Mouse (Mus musculus): Measurements from ENCODE around the gene Trex1. TPM values are rescaled to one million over a fixed set of nuclear protein-coding genes. Genes with fewer than 3 reads are reported as not detected.

Gene Trex1
- polyA plus RNA-seq, 1 experiment from 2014 or later: 14.5 TPM

GRCm38 (mm10) chr9:109082124-109082800, 22.7 kb upstream of the Trex1 start, which contains the start of the genes Ccdc51 and Tma7:
Gene Ccdc51, plus strand, starts transcription at chr9:109082493.
Gene Tma7, minus strand, starts transcription at chr9:109082587.
- Histone ChIP-seq H3K4me1 (replicated peaks) (peaks cover 28% of the 10 kb centered on the region), H3K36me3 (peaks cover 27% of the 10 kb centered on the region), H3K27me3 (no peaks in the 10 kb centered on the region), H3K27ac (peak within 1 kb of the TSS; percentile 67), H3K4me2 (replicated peaks) (peak within 1 kb of the TSS; percentile 98), H3K4me3 (replicated peaks) (peak within 1 kb of the TSS; percentile 82), H3K9me3 (no peaks in the 10 kb centered on the region), H3K9ac (replicated peaks) (peak within 1 kb of the TSS; percentile 88)
- ATAC-seq: peak; percentile 98
- WGBS: under 1% methylated on average over 37 of the region's 37 CpGs

GRCm38 (mm10) chr9:109081749-109082123, 22.2 kb upstream of the Trex1 start:
- Histone ChIP-seq H3K4me1 (replicated peaks) (peaks cover 28% of the 10 kb centered on the region), H3K4me3 (replicated peaks) (peak overlapping the region; percentile 82), H3K27ac (peak overlapping the region; percentile 67; the same call in 1 of the 2 replicates), H3K9me3 (no peaks in the 10 kb centered on the region), H3K4me2 (replicated peaks) (peak overlapping the region; percentile 98), H3K9ac (replicated peaks) (peak overlapping the region; percentile 88), H3K27me3 (no peaks in the 10 kb centered on the region), H3K36me3 (peaks cover 27% of the 10 kb centered on the region)
- WGBS: 6% methylated on average over 11 of the region's 11 CpGs
- ATAC-seq: peak; percentile 32

- Histone ChIP-seq H3K27me3 (no peaks in the 10 kb centered on the region), H3K9me3 (no peaks in the 10 kb centered on the region), H3K36me3 (peaks cover 27% of the 10 kb centered on the region), H3K4me2 (replicated peaks) (peak overlapping the region; percentile 98; the same call in 1 of the 2 replicates), H3K4me1 (replicated peaks) (peaks cover 28% of the 10 kb centered on the region), H3K4me3 (replicated peaks) (no peak overlapping the region), H3K9ac (replicated peaks) (no peak overlapping the region), H3K27ac (no peak overlapping the region)
- WGBS: 96% methylated on average over 3 of the region's 3 CpGs
- ATAC-seq: no peak
These were observed 21.0 kb upstream of the Trex1 start for GRCm38 (mm10) chr9:109080516-109080915.

- peak within 1 kb of the TSS; percentile 92 for H3K9ac ChIP-seq (replicated peaks)
- H3K27me3 ChIP-seq: no peaks in the 10 kb centered on the region
- H3K27ac ChIP-seq: peak within 1 kb of the TSS; percentile 75
- ATAC-seq: peak; percentile 100
- H3K4me2 ChIP-seq (replicated peaks): peak within 1 kb of the TSS; percentile 74
- peaks cover 25% of the 10 kb centered on the region for H3K4me1 ChIP-seq (replicated peaks)
- peaks cover 33% of the 10 kb centered on the region for H3K36me3 ChIP-seq
- no peaks in the 10 kb centered on the region for H3K9me3 ChIP-seq
- 0% methylated on average over 57 of the region's 57 CpGs for WGBS
- peak within 1 kb of the TSS; percentile 92 for H3K4me3 ChIP-seq (replicated peaks)
These were observed 14.4 kb upstream of the Trex1 start, which contains the start of gene Atrip for GRCm38 (mm10) chr9:109073661-109074573. Gene Atrip, minus strand, starts transcription at chr9:109074124.

- Histone ChIP-seq H3K9me3 (no peaks in the 10 kb centered on the region), H3K4me3 (replicated peaks) (no peak overlapping the region), H3K4me2 (replicated peaks) (no peak overlapping the region), H3K27me3 (no peaks in the 10 kb centered on the region), H3K4me1 (replicated peaks) (peaks cover 15% of the 10 kb centered on the region), H3K27ac (no peak overlapping the region), H3K9ac (replicated peaks) (no peak overlapping the region), H3K36me3 (peaks cover 81% of the 10 kb centered on the region)
- 93% methylated on average over 3 of the region's 3 CpGs for WGBS
- ATAC-seq: no peak
These were observed 8.7 kb upstream of the Trex1 start for GRCm38 (mm10) chr9:109068095-109068735.

- Histone ChIP-seq H3K4me2 (replicated peaks) (no peak overlapping the region), H3K36me3 (peaks cover 86% of the 10 kb centered on the region), H3K27ac (no peak overlapping the region), H3K9ac (replicated peaks) (no peak overlapping the region), H3K9me3 (no peaks in the 10 kb centered on the region), H3K4me3 (replicated peaks) (no peak overlapping the region), H3K4me1 (replicated peaks) (peaks cover 14% of the 10 kb centered on the region), H3K27me3 (no peaks in the 10 kb centered on the region)
- ATAC-seq: no peak
- 92% methylated on average over 5 of the region's 5 CpGs for WGBS
These were observed 1.4 kb upstream of the Trex1 start for GRCm38 (mm10) chr9:109060898-109061295.

GRCm38 (mm10) chr9:109060184-109060897, 807 bp upstream of the Trex1 start:
- no peaks in the 10 kb centered on the region for H3K9me3 ChIP-seq
- H3K36me3 ChIP-seq: peaks cover 80% of the 10 kb centered on the region
- no peak overlapping the region for H3K27ac ChIP-seq
- no peak overlapping the region for H3K4me3 ChIP-seq (replicated peaks)
- WGBS: 93% methylated on average over 16 of the region's 16 CpGs
- no peak overlapping the region; the same call in 1 of the 2 replicates for H3K9ac ChIP-seq (replicated peaks)
- ATAC-seq: peak; percentile 22
- H3K4me1 ChIP-seq (replicated peaks): peaks cover 15% of the 10 kb centered on the region
- H3K4me2 ChIP-seq (replicated peaks): no peak overlapping the region
- H3K27me3 ChIP-seq: no peaks in the 10 kb centered on the region

GRCm38 (mm10) chr9:109058006-109058765, 1.3 kb downstream of the Trex1 start:
- H3K27me3 ChIP-seq: no peaks in the 10 kb centered on the region
- H3K27ac ChIP-seq: no peak overlapping the region
- no peak overlapping the region for H3K4me3 ChIP-seq (replicated peaks)
- H3K9ac ChIP-seq (replicated peaks): peak overlapping the region; percentile 69
- WGBS: 95% methylated on average over 19 of the region's 19 CpGs
- no peaks in the 10 kb centered on the region for H3K9me3 ChIP-seq
- peaks cover 25% of the 10 kb centered on the region for H3K4me1 ChIP-seq (replicated peaks)
- peaks cover 59% of the 10 kb centered on the region for H3K36me3 ChIP-seq
- H3K4me2 ChIP-seq (replicated peaks): peak overlapping the region; percentile 57; the same call in 1 of the 2 replicates
- ATAC-seq: no peak

GRCm38 (mm10) chr9:109057543-109057942, 2.0 kb downstream of the Trex1 start:
- peaks cover 53% of the 10 kb centered on the region for H3K36me3 ChIP-seq
- H3K4me1 ChIP-seq (replicated peaks): peaks cover 25% of the 10 kb centered on the region
- H3K27ac ChIP-seq: no peak overlapping the region
- no peak overlapping the region for H3K9ac ChIP-seq (replicated peaks)
- ATAC-seq: no peak
- no peaks in the 10 kb centered on the region for H3K27me3 ChIP-seq
- H3K9me3 ChIP-seq: no peaks in the 10 kb centered on the region
- H3K4me2 ChIP-seq (replicated peaks): no peak overlapping the region
- 95% methylated on average over 5 of the region's 5 CpGs for WGBS
- H3K4me3 ChIP-seq (replicated peaks): no peak overlapping the region

- WGBS: 92% methylated on average over 4 of the region's 4 CpGs
- Histone ChIP-seq H3K4me2 (replicated peaks) (no peak overlapping the region), H3K4me1 (replicated peaks) (peaks cover 25% of the 10 kb centered on the region), H3K9ac (replicated peaks) (no peak overlapping the region), H3K27me3 (no peaks in the 10 kb centered on the region), H3K27ac (no peak overlapping the region), H3K36me3 (peaks cover 48% of the 10 kb centered on the region), H3K9me3 (no peaks in the 10 kb centered on the region), H3K4me3 (replicated peaks) (no peak overlapping the region)
- ATAC-seq: no peak
These were observed 2.6 kb downstream of the Trex1 start for GRCm38 (mm10) chr9:109056916-109057315.

Data from midbrain, embryonic 13.5 days (tissue).